Mouse (Mus musculus) heart, adult 8-10 months (tissue): ENCODE data around the gene Map2k2. TPM values are rescaled to one million over a fixed set of nuclear protein-coding genes. Genes with fewer than 3 reads are reported as not detected.

Experiments
- DNase-seq: peaks from one replicate; pipeline ENCODE4 v3.0.0; 2022; ENCODE audit warnings: low spot score
- total RNA-seq, 4 experiments: library from RNA; stranded (reverse); gene quantifications; 2 replicates each; pipeline ENCODE4 v1.2.4; 2022

Gene Map2k2
- total RNA-seq, 4 experiments from 2014 or later, result 110 to 137 (median 130) TPM

DNA sequence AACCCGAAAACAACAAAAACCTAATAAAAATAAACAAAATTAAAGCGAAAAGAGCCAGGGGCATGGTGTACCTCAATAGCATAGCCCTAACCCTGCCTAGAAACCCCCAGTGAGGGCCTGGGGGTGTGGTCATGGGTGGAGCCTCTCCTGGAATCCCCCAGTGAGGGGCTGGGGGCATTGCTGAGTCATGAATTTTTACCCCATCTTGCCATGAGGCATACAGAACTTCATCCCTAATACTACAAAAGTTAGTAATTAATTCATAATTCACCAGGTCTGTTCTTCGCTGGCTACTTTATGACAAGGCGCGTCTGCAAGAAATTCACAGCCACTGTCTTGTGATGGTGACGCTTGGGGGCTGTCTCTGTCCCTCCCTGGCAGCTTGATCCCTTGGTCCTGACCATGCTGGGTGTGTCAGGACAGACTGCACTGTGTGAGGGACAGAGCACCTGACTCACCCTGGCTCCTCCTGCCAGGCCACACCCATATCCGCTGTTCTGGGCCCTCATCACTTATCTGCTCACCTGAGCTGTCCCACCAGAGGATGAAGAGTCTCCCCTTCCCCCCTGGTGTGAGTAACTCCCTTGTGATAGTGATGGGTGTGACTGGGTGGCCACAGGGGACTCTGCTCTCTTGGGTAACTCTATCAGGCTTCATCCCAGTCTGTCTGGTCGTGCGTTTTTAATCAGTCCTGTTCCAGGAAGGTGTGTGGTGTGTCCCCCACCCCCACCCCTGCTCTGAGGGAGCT lies 10.6 kb upstream of the Map2k2 start:
- no peak for DNase-seq

DNA sequence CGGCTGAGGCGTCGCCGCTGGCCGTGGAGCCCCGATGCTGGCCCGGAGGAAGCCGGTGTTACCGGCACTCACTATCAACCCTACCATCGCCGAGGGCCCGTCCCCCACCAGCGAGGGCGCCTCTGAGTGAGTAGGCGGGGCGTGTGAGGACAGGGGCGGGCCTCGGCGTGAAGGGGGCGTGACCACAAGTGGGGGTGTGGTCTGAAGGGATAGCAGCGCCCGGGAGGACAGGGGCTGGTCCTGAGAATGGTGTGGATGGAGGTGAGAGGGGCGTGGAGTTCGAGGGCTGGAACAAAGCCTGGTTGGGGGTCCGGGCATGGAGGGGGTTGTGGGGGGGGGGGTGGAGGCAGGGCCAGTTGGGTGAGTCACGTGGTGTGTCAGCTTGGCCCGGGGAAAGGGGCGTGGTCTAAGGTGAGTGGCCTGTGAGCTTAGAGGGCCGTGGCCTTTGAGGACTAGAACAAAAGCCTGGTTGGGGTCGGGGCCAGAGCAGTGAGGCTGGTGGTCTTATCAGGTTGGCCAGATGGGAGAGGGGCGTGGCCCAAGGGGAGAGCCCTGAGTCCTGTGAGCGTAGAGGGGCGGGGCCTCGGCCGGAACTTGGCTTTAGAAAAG lies 502 bp downstream of the Map2k2 start:
- DNase-seq, result peak; percentile 79

DNA sequence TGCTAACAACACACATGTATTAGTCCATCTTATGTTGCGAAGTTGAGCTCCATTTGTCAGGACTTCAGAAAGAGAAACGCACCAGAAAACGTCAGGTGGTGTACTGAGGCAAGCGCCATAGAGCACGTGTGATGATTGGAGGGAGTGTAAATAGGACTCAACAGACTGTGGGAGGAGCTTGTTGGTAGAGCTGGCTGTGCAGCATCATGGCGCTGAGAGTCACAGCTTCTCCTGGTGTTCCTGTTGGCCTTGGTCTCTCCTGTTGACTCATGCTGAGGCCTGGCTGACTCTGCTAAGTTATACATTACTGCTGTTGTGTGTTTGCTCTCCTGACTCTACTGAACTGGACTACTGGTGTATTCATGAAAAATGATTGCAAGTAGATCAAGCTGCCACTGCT lies 7.2 kb downstream of the Map2k2 start:
- DNase-seq, result no peak

GRCm38 (mm10) chr10:81119625-81120024 lies 13.9 kb downstream of the Map2k2 start:
- DNase-seq, result no peak

GRCm38 (mm10) chr10:81120650-81121049 lies 14.9 kb downstream of the Map2k2 start:
- DNase-seq, result no peak

DNA sequence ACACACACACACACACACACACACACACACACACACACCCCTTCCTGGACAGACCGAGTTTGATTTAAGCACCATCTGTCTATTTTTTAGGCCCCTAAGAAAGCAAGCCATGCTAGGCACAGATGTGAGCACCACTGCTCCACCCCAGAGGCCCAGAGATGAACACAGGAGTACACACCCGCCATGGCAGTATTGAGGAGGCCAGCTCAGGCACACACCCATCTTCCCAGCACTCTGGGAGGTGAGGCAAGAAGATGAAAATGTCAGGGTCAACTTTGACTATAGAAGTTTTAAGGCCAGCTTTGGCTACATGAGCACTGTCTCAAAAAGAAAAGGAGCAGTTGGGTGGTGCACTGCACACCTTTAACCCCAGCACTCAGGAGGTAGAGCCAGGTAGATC lies 17.2 kb downstream of the Map2k2 start:
- DNase-seq, result no peak

- no peak for DNase-seq
Measured at GRCm38 (mm10) chr10:81123500-81123899, 17.8 kb downstream of the Map2k2 start.

DNA sequence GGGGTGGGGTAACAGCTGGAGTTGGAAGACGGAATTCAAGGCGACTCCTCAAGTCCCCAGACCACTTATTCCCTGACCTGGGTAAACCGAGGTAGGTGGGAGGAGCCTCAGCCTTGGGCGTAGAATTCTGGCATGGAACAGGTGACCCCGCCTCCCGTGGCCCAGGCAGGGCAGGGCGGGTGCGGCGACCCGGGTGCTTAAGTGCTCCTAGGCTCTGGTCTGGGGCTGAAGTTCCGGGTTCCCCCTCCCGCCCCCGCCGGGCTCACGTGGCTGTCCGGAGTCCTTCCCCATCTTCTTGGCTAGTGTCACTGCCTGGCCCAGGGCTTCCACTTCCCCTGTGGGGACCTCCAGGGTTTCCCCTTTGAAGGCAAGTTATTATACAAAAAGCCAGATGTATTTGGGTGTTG lies 28.5 kb downstream of the Map2k2 start:
- DNase-seq, result peak; percentile 79

- DNase-seq, result no peak
Measured at GRCm38 (mm10) chr10:81134966-81135681, 29.4 kb downstream of the Map2k2 start, which contains the start of gene Zbtb7a. TSS of gene Zbtb7a (plus strand) at chr10:81135220.

GRCm38 (mm10) chr10:81135831-81136705 lies 30.4 kb downstream of the Map2k2 start:
- peak; percentile 81 for DNase-seq

- DNase-seq, result peak; percentile 57
Measured at GRCm38 (mm10) chr10:81136706-81137231, 31.1 kb downstream of the Map2k2 start.

DNA sequence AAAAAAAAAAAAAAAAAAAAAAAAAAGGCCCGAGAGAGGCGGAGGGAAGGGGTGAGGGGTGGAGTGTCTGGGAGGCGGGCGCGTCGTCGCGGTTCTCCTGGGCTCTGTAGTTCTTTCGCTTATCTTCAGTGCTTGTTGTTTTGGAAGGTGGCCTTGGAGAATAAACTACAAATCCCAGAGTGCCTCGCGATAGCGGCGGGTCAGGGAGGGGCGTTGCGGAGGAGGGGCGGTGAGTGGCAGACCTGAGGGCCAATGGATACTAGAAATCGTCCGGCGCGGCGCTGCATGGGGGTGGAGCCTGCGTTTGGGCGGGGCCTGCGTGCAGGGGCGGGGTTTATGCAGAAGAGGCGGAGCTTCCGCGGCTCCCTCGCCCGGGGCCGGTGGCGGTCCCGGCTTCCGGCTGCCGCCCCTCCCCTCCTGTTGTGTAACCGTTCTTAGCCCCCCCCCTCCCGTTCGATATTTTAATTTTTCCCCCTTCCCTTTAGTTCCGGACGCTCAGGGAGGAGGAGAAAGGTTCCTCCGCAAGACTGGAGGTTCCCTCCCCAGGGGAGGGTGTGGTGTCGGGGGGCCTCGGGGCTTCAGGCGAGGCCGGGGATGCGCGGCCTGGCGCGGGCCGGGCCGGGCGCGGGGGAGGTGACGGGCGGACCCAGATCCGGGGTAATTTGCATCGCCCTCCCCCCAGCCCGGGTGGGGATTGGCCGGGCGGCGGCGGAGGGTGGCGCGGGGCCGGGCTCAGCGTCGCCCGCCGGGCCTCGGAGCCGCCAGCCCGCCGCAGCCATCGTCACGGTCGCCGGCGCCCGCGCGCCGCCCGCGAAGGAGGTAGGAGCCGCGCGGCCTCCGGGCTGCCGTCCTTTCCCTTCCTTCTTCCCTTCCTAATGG lies 31.8 kb downstream of the Map2k2 start:
- peak; percentile 100 for DNase-seq

GRCm38 (mm10) chr10:81138131-81138782 lies 32.5 kb downstream of the Map2k2 start:
- no peak for DNase-seq

GRCm38 (mm10) chr10:81138821-81139528 lies 33.3 kb downstream of the Map2k2 start:
- no peak for DNase-seq

DNA sequence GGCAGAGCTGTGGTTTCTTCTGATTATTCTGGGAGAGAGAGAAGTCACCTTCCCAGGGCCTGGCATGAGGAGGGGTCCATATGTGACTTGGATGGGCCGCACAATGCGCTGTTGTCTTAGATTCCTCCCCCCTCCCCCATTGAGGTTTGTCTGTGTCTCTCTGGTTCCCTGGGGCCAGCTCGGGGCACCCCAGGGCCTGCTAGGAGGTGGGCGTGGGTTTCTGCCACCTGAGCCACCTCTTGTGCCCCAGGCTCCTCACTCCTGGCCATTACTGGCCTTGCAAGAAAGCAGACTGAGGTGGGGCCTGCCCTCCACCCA lies 33.8 kb downstream of the Map2k2 start:
- no peak for DNase-seq

DNA sequence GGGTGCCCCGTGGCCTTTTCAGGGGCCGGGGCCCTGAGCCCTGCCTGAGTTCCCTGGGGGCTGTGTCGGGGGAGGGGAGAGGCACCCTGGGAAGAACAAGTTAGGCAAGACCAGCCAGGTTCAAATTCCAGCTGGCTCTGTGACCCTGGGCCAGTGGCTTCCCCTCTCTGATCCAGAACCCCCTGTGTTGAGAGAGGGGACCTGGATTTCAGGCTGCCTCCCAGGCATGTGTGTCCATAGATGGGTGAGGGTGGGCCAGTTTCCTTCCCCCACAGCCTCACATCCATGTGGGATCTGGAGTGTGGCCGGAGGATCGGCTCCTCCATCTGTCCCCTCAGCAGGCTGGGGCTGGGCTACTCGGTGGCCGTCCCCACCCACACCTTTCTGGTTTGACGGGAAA lies 34.3 kb downstream of the Map2k2 start:
- no peak for DNase-seq

DNA sequence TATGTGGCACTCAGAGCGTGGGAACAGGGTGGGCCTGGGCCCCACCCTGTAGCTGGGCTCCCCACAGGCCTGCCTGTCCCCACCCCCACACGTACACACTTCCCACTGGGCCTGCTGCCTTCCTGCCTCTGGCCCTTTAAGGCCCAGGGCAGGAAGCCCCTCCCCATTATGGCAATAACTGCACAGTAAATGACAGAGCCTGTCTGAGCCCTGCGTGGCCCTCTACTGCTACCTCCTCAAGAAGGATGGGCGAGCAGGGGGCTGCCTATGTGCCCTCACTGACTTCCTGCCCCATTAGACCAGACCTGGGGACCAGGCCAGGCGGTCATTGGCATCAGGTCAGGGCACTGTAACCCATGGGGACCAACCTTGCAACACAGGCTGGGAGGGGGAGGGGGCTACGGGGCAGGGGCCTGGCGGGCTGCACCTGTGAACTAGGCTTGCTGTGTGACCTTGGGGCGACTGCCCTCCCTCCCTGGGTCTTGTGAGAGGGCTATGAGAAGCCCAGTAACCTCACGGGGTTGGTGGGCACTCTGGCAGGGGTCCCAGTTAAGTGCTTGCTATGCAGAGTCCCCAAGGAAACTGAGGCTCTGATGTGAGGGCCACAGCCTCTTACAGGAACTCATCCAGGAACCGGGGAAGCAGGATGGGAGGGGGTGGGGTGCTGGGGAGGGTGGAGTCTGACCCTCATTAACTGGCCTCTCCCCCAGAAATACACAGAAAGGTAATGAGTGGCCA lies 35.2 kb downstream of the Map2k2 start:
- DNase-seq, result no peak

- DNase-seq, result no peak
Measured at GRCm38 (mm10) chr10:81141455-81142210, 35.9 kb downstream of the Map2k2 start.
